Mouse (Mus musculus): ENCODE results near the gene Pth2. TPM values are rescaled to one million over a fixed set of nuclear protein-coding genes. Genes with fewer than 3 reads are reported as not detected.

Gene Pth2
- total and polyA plus RNA-seq, 2 experiments = not detected

DNA sequence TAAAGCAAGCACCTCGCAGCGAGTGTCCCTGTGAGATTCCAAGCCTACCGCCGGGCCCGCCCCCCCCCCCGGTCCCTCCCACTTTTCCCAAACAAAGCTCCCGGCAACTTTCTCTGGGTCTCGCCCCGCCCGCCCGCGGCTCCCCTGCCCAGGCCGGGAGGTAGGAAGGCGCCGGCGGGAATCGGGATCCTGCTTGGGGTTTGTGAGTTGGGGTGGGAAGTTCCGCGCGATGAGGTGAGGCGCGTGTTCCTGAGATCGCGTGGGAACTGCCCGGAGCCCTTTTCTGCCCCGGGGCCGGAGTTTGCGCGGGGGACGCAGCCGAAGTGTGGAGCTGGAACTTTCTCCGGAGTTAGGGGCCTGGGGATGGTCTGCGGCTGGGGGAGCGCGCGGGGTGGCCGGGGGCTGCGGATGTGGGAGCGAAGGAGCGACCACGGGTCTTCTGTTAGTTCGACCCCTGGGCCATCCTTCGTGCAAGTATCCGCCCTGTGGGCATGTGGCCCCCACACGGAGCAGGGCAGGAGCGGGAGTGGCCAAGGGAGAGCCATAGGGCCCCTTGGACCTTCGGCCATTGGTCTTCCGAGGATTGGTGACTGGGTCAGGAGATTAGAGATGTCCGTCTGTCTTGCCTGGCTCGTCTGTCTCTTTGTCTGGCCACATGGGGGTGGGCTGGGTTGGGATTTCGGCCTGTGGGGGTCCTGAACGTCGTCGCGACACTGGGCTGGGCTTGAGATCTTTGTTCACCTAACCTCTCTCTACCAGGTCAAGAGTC is 35.1 kb downstream of the Pth2 start, which contains the start of gene Tead2:
Gene Tead2, plus strand, starts transcription at position 81 of the 769 bp plus-strand sequence.
- peak within 1 kb of the TSS; percentile 73 for H3K4me3 ChIP-seq (ENCODE audit: insufficient read depth, low read depth, low read length)
- TF ChIP-seq CTCF (IDR thresholded peaks at IDR 0.05; ENCODE audit: low read depth, low read length) (no peak), POLR2A (IDR thresholded peaks at IDR 0.05; ENCODE audit: extremely low read depth, insufficient read depth, low read length) (no peak)
- H3K27me3 ChIP-seq (ENCODE audit: control insufficient read depth, insufficient read depth, low read length) = peaks cover 3% of the 10 kb centered on the region; the same call in 1 of the 2 replicates
- no peaks in the 10 kb centered on the region for H3K36me3 ChIP-seq (ENCODE audit: control insufficient read depth, insufficient read depth, low read length)
- WGBS = 2% methylated on average over 55 of the region's 55 CpGs
- no peaks in the 10 kb centered on the region for H3K79me2 ChIP-seq (ENCODE audit: control insufficient read depth, insufficient read depth, low read length)
- H3K27ac ChIP-seq (replicated peaks; ENCODE audit: insufficient read depth, low read depth, low read length) = no peak within 1 kb of the TSS
- H3K9ac ChIP-seq (ENCODE audit: low read depth, low read length) = peak within 1 kb of the TSS; percentile 71
- peaks cover 3% of the 10 kb centered on the region for H3K4me1 ChIP-seq (ENCODE audit: control insufficient read depth, insufficient read depth, low read length)
- DNase-seq (ENCODE audit: extremely low read depth, low read depth, low spot score) = no peak

DNA sequence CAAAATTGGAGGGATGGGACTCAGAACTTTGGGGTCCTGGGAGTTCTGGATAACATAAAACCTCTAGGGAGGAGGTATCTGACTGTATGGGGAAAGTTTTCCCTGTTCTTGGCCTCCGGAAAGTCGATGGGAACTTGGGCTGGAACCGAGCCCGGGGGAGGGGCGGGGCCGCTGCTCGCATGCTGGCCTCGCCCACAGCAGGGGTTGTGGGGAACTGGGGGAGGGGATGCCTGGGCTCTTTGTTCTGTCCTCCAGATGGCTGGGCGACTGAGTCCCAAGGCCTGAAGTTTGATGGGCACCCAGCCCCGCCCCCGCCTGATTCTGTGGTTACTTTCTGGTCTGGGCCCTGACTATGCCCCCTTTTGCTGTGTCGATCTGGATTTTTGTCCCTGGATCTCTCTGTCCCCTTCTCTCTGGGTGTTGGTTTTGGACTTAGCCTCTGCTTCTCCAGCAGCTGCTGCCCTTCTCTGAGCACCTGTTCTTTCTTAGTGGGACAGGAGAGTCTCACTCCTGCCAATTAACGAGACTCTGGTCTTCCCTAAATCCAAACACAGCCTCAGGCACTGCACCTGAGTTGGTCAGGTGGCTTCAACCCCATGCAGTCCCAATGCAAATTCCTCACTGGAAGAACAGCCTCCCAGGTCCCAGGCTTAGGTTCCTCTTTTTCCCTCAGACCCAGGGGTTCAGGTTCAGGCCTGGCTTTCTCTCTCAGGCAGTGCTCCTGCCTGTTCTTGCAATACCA is 35.8 kb downstream of the Pth2 start:
- Histone ChIP-seq H3K79me2 (ENCODE audit: control insufficient read depth, insufficient read depth, low read length) (no peaks in the 10 kb centered on the region), H3K36me3 (ENCODE audit: control insufficient read depth, insufficient read depth, low read length) (no peaks in the 10 kb centered on the region), H3K27me3 (ENCODE audit: control insufficient read depth, insufficient read depth, low read length) (peaks cover 3% of the 10 kb centered on the region; the same call in 1 of the 2 replicates), H3K4me1 (ENCODE audit: control insufficient read depth, insufficient read depth, low read length) (peaks cover 3% of the 10 kb centered on the region), H3K9ac (ENCODE audit: low read depth, low read length) (no peak overlapping the region), H3K27ac (replicated peaks; ENCODE audit: insufficient read depth, low read depth, low read length) (no peak overlapping the region), H3K4me3 (ENCODE audit: insufficient read depth, low read depth, low read length) (peak overlapping the region; percentile 73)
- TF ChIP-seq CTCF (IDR thresholded peaks at IDR 0.05; ENCODE audit: low read depth, low read length) (no peak), POLR2A (IDR thresholded peaks at IDR 0.05; ENCODE audit: extremely low read depth, insufficient read depth, low read length) (no peak)
- WGBS = 14% methylated on average over 13 of the region's 13 CpGs
- DNase-seq (ENCODE audit: extremely low read depth, low read depth, low spot score) = no peak

- Histone ChIP-seq H3K27ac (replicated peaks; ENCODE audit: insufficient read depth, low read depth, low read length) (no peak overlapping the region), H3K4me3 (ENCODE audit: insufficient read depth, low read depth, low read length) (no peak overlapping the region), H3K79me2 (ENCODE audit: control insufficient read depth, insufficient read depth, low read length) (no peaks in the 10 kb centered on the region), H3K27me3 (ENCODE audit: control insufficient read depth, insufficient read depth, low read length) (no peaks in the 10 kb centered on the region), H3K36me3 (ENCODE audit: control insufficient read depth, insufficient read depth, low read length) (no peaks in the 10 kb centered on the region), H3K4me1 (ENCODE audit: control insufficient read depth, insufficient read depth, low read length) (no peaks in the 10 kb centered on the region), H3K9ac (ENCODE audit: low read depth, low read length) (no peak overlapping the region)
- TF ChIP-seq CTCF (IDR thresholded peaks at IDR 0.05; ENCODE audit: low read depth, low read length) = no peak
- no peak for TF ChIP-seq POLR2A (IDR thresholded peaks at IDR 0.05; ENCODE audit: extremely low read depth, insufficient read depth, low read length)
- DNase-seq (ENCODE audit: extremely low read depth, low read depth, low spot score) = no peak
- 83% methylated on average over 2 of the region's 2 CpGs for WGBS
These were observed 40.9 kb downstream of the Pth2 start for GRCm38 (mm10) chr7:45221680-45222079.

GRCm38 (mm10) chr7:45224826-45225225 is 44.0 kb downstream of the Pth2 start:
- no peak for TF ChIP-seq POLR2A (IDR thresholded peaks at IDR 0.05; ENCODE audit: extremely low read depth, insufficient read depth, low read length)
- TF ChIP-seq CTCF (IDR thresholded peaks at IDR 0.05; ENCODE audit: low read depth, low read length) = no peak
- 93% methylated on average over 7 of the region's 7 CpGs for whole genome bisulfite sequencing
- H3K4me3 ChIP-seq (ENCODE audit: insufficient read depth, low read depth, low read length) = no peak overlapping the region
- no peak overlapping the region for H3K27ac ChIP-seq (replicated peaks; ENCODE audit: insufficient read depth, low read depth, low read length)
- H3K36me3 ChIP-seq (ENCODE audit: control insufficient read depth, insufficient read depth, low read length) = no peaks in the 10 kb centered on the region
- H3K9ac ChIP-seq (ENCODE audit: low read depth, low read length) = no peak overlapping the region
- no peak for DNase-seq (ENCODE audit: extremely low read depth, low read depth, low spot score)
- no peaks in the 10 kb centered on the region for H3K79me2 ChIP-seq (ENCODE audit: control insufficient read depth, insufficient read depth, low read length)
- H3K4me1 ChIP-seq (ENCODE audit: control insufficient read depth, insufficient read depth, low read length) = no peaks in the 10 kb centered on the region
- H3K27me3 ChIP-seq (ENCODE audit: control insufficient read depth, insufficient read depth, low read length) = no peaks in the 10 kb centered on the region

- no peak overlapping the region for H3K27ac ChIP-seq (replicated peaks; ENCODE audit: insufficient read depth, low read depth, low read length)
- H3K9ac ChIP-seq (ENCODE audit: low read depth, low read length) = no peak overlapping the region
- TF ChIP-seq POLR2A (IDR thresholded peaks at IDR 0.05; ENCODE audit: extremely low read depth, insufficient read depth, low read length) = no peak
- TF ChIP-seq CTCF (IDR thresholded peaks at IDR 0.05; ENCODE audit: low read depth, low read length) = no peak
- no peaks in the 10 kb centered on the region for H3K79me2 ChIP-seq (ENCODE audit: control insufficient read depth, insufficient read depth, low read length)
- H3K36me3 ChIP-seq (ENCODE audit: control insufficient read depth, insufficient read depth, low read length) = no peaks in the 10 kb centered on the region
- WGBS = 95% methylated on average over 5 of the region's 5 CpGs
- no peaks in the 10 kb centered on the region for H3K27me3 ChIP-seq (ENCODE audit: control insufficient read depth, insufficient read depth, low read length)
- no peak for DNase-seq (ENCODE audit: extremely low read depth, low read depth, low spot score)
- no peaks in the 10 kb centered on the region for H3K4me1 ChIP-seq (ENCODE audit: control insufficient read depth, insufficient read depth, low read length)
- no peak overlapping the region for H3K4me3 ChIP-seq (ENCODE audit: insufficient read depth, low read depth, low read length)
These were observed 45.6 kb downstream of the Pth2 start for GRCm38 (mm10) chr7:45226421-45226820.
